23 mouse cellular contexts compared by ENCODE assay signal in genomic region chr7:71524119-71524518, GRCm38 (mm10).
"Had no signal": no experiment of that assay in that cellular context is flagged by ENCODE, and none has a peak within 500 bp of the region (broad histone marks: within the 10 kb centered on the region; RNA-seq: fewer than 3 reads in every experiment).

No protein-coding gene starts in this region.

- H3K27me3 ChIP-seq: heart, embryonic 12.5 days; hindbrain, embryonic 12.5 days; intestine, embryonic 15.5 days; limb, embryonic 12.5 days; liver, embryonic 13.5 days had no signal

- H3K9me3 ChIP-seq: heart, embryonic 10.5 days; heart, embryonic 12.5 days; hindbrain, embryonic 10.5 days; hindbrain, embryonic 12.5 days; intestine, embryonic 15.5 days; limb, embryonic 10.5 days; limb, embryonic 12.5 days; liver, embryonic 13.5 days had no signal

- H3K4me1 ChIP-seq: heart, embryonic 10.5 days; hindbrain, embryonic 10.5 days; hindbrain, embryonic 12.5 days; intestine, embryonic 15.5 days; limb, embryonic 10.5 days; limb, embryonic 12.5 days; liver, embryonic 13.5 days had no signal

- H3K4me2 ChIP-seq: heart, embryonic 12.5 days; hindbrain, embryonic 12.5 days; hindbrain, embryonic 14.5 days; intestine, embryonic 15.5 days; limb, embryonic 12.5 days; liver, embryonic 11.5 days; liver, embryonic 13.5 days had no signal

- H3K4me3 ChIP-seq: gastrocnemius, adult 2 months; heart, embryonic 10.5 days; heart, embryonic 12.5 days; hindbrain, embryonic 10.5 days; hindbrain, embryonic 12.5 days; intestine, embryonic 15.5 days; layer of hippocampus, adult 2 months; left cerebral cortex, adult 2 months; limb, embryonic 10.5 days; limb, embryonic 12.5 days; liver, embryonic 13.5 days had no signal

- H3K9ac ChIP-seq: heart, embryonic 12.5 days; hindbrain, embryonic 12.5 days; hindbrain, embryonic 14.5 days; intestine, embryonic 15.5 days; limb, embryonic 12.5 days; liver, embryonic 13.5 days had no signal

- DNase-seq: gastrocnemius, adult 2 months; gastrocnemius, postnatal 10 days; gastrocnemius, postnatal 25 days; heart, adult 18-20 months; heart, postnatal 10 days; heart, postnatal 4 days; kidney, adult 18-20 months; liver; liver, embryonic 13.5 days had no signal

- H3K27ac ChIP-seq: gastrocnemius, adult 2 months; heart, embryonic 10.5 days; hindbrain, embryonic 10.5 days; hindbrain, embryonic 12.5 days; hindbrain, embryonic 14.5 days; intestine, embryonic 15.5 days; layer of hippocampus, adult 2 months; left cerebral cortex, adult 2 months; limb, embryonic 10.5 days; limb, embryonic 12.5 days; liver, embryonic 13.5 days had no signal

- ATAC-seq: hindbrain, embryonic 16.5 days; inflammation-experienced regulatory T-cells, adult 6 months; intestine, embryonic 15.5 days; intestine, postnatal 0 days had no signal

- H3K36me3 ChIP-seq: heart, embryonic 10.5 days; heart, embryonic 12.5 days; hindbrain, embryonic 10.5 days; hindbrain, embryonic 12.5 days; intestine, embryonic 15.5 days; limb, embryonic 10.5 days; limb, embryonic 12.5 days; liver, embryonic 13.5 days had no signal
